Comparison of ENCODE assay signal across 11 mouse cellular contexts in genomic region chr13:94065276-94066050, GRCm38 (mm10). TPM values are rescaled to one million over a fixed set of nuclear protein-coding genes. Genes with fewer than 3 reads are reported as not detected.
DNase-seq lines count a peak whose midpoint lies in the region; ATAC-seq lines count a peak whose summit lies in the region.
"Had no signal": no experiment of that assay in that cellular context is flagged by ENCODE, and none has a peak within 500 bp of the region (broad histone marks: within the 10 kb centered on the region; RNA-seq: fewer than 3 reads in every experiment).

No protein-coding gene starts in this region.

- H3K9ac ChIP-seq in forebrain, embryonic 12.5 days = no peak overlapping the region
- no peak overlapping the region for H3K9ac ChIP-seq in forebrain, embryonic 11.5 days (ENCODE audit: low read length)
- H3K9ac ChIP-seq in kidney, embryonic 16.5 days (replicated peaks; ENCODE audit: low read length) = 0 out of 2 replicates have a peak overlapping the region, but pooled peaks have one; percentile 24
- H3K9ac ChIP-seq in limb, embryonic 15.5 days = no peak overlapping the region
- H3K9ac ChIP-seq: liver, embryonic 13.5 days had no signal

- 16% methylated on average over 11 of the region's 11 CpGs for WGBS in forebrain, embryonic 12.5 days
- 19% methylated on average over 11 of the region's 11 CpGs for WGBS in forebrain, embryonic 11.5 days
- WGBS in kidney, embryonic 16.5 days = 57% methylated on average over 11 of the region's 11 CpGs
- WGBS in limb, embryonic 15.5 days = 44% methylated on average over 11 of the region's 11 CpGs

- no peaks in the 10 kb centered on the region for H3K36me3 ChIP-seq in forebrain, embryonic 12.5 days (replicated peaks)
- H3K36me3 ChIP-seq in forebrain, embryonic 11.5 days (ENCODE audit: control insufficient read depth, insufficient read depth, low read length) = no peaks in the 10 kb centered on the region
- no peaks in the 10 kb centered on the region for H3K36me3 ChIP-seq in kidney, embryonic 16.5 days (ENCODE audit: insufficient read depth, low read length)
- no peaks in the 10 kb centered on the region for H3K36me3 ChIP-seq in limb, embryonic 15.5 days
- H3K36me3 ChIP-seq: liver, embryonic 13.5 days had no signal

- H3K9me3 ChIP-seq in forebrain, embryonic 12.5 days = no peaks in the 10 kb centered on the region
- H3K9me3 ChIP-seq in forebrain, embryonic 11.5 days (ENCODE audit: control insufficient read depth, low read length) = no peaks in the 10 kb centered on the region
- no peaks in the 10 kb centered on the region for H3K9me3 ChIP-seq in kidney, embryonic 16.5 days (ENCODE audit: low read length)
- no peaks in the 10 kb centered on the region for H3K9me3 ChIP-seq in limb, embryonic 15.5 days
- H3K9me3 ChIP-seq: liver, embryonic 13.5 days had no signal

- H3K27me3 ChIP-seq in forebrain, embryonic 12.5 days = peaks cover 49% of the 10 kb centered on the region
- H3K27me3 ChIP-seq in forebrain, embryonic 11.5 days (ENCODE audit: control insufficient read depth, insufficient read depth, low read length) = peaks cover 11% of the 10 kb centered on the region
- no peaks in the 10 kb centered on the region for H3K27me3 ChIP-seq in kidney, embryonic 16.5 days (ENCODE audit: insufficient read depth, low read length)
- H3K27me3 ChIP-seq in limb, embryonic 15.5 days = 0 out of 2 replicates have a peak, but pooled peaks cover 5% of the 10 kb centered on the region

- no peak for ATAC-seq in forebrain, embryonic 12.5 days (ENCODE audit: low FRiP score)
- no peak for ATAC-seq in forebrain, embryonic 11.5 days (replicated peaks; ENCODE audit: low FRiP score)
- ATAC-seq in kidney, embryonic 16.5 days (ENCODE audit: low FRiP score, low TSS enrichment) = no peak
- no peak for ATAC-seq in limb, embryonic 15.5 days (ENCODE audit: insufficient number of reproducible peaks, low FRiP score, low TSS enrichment, low read depth)
- ATAC-seq: intestine, embryonic 16.5 days had no signal

- no peak for DNase-seq in forebrain, embryonic 11.5 days (ENCODE audit: low spot score)
- DNase-seq in kidney, postnatal 25 days = no peak
- peak; percentile 86 for DNase-seq in ZHBTc4 (ENCODE audit: low read depth, low spot score)
- no peak for DNase-seq in adrenal gland, postnatal 14 days
- no peak for DNase-seq in spleen, postnatal 10 days (ENCODE audit: low spot score in 2 of 2)
- DNase-seq: liver, embryonic 13.5 days; thymus, adult 18-20 months had no signal

- 0 out of 2 replicates have a peak overlapping the region, but pooled peaks have one; percentile 13 for H3K27ac ChIP-seq in forebrain, embryonic 12.5 days
- H3K27ac ChIP-seq in forebrain, embryonic 11.5 days (ENCODE audit: low read depth, low read length) = no peak overlapping the region
- H3K27ac ChIP-seq in kidney, embryonic 16.5 days (ENCODE audit: low read length) = peak overlapping the region; percentile 52; the same call in 1 of the 2 replicates
- peak overlapping the region; percentile 1; the same call in 1 of the 2 replicates for H3K27ac ChIP-seq in limb, embryonic 15.5 days
- H3K27ac ChIP-seq: liver, embryonic 13.5 days had no signal

- peaks cover 38% of the 10 kb centered on the region for H3K4me1 ChIP-seq in forebrain, embryonic 12.5 days
- H3K4me1 ChIP-seq in forebrain, embryonic 11.5 days (replicated peaks; ENCODE audit: control insufficient read depth, insufficient read depth, low read length) = peaks cover 6% of the 10 kb centered on the region; the same call in 1 of the 2 replicates
- peaks cover 98% of the 10 kb centered on the region for H3K4me1 ChIP-seq in kidney, embryonic 16.5 days (ENCODE audit: insufficient read depth, low read length)
- peaks cover 43% of the 10 kb centered on the region for H3K4me1 ChIP-seq in limb, embryonic 15.5 days

- no peak overlapping the region for H3K4me3 ChIP-seq in forebrain, embryonic 12.5 days (replicated peaks)
- no peak overlapping the region for H3K4me3 ChIP-seq in forebrain, embryonic 11.5 days (ENCODE audit: low read depth, low read length)
- H3K4me3 ChIP-seq in kidney, embryonic 16.5 days (ENCODE audit: low read length) = no peak overlapping the region
- no peak overlapping the region for H3K4me3 ChIP-seq in limb, embryonic 15.5 days
- H3K4me3 ChIP-seq: liver, embryonic 13.5 days had no signal

- no peak overlapping the region for H3K4me2 ChIP-seq in forebrain, embryonic 12.5 days
- H3K4me2 ChIP-seq in forebrain, embryonic 11.5 days (ENCODE audit: low read depth, low read length, severe bottlenecking) = no peak overlapping the region
- H3K4me2 ChIP-seq in kidney, embryonic 16.5 days (replicated peaks; ENCODE audit: low read depth, low read length) = no peak overlapping the region
- H3K4me2 ChIP-seq in limb, embryonic 15.5 days = no peak overlapping the region
- H3K4me2 ChIP-seq: liver, embryonic 13.5 days had no signal

RNA-seq across cellular contexts. Expression of gene Lhfpl2, which starts 7.9 kb away (rescaled TPM):
- polyA plus RNA-seq in forebrain, embryonic 12.5 days (2016; fragmentation: Nextera tagmentation; extraction: Ambion mirVana) = 17.5 and 21.3 TPM in 2 replicates
- 24.2 and 24.7 TPM in 2 replicates for polyA plus RNA-seq in forebrain, embryonic 11.5 days (2014; fragmentation: Nextera tagmentation; extraction: Ambion mirVana)
- 91.2 and 96.0 TPM in 2 replicates for polyA plus RNA-seq in kidney, embryonic 16.5 days (2015; fragmentation: Nextera tagmentation; extraction: Ambion mirVana)
- polyA plus RNA-seq in limb, embryonic 15.5 days (2015; fragmentation: Nextera tagmentation; extraction: Ambion mirVana) = 74.3 and 75.2 TPM in 2 replicates
- 32.2 and 35.4 TPM in 2 replicates for total RNA-seq in adrenal gland, postnatal 14 days (2021)
